Mouse (Mus musculus): Measurements from ENCODE around the gene Fgfr2. TPM values are rescaled to one million over a fixed set of nuclear protein-coding genes. Genes with fewer than 3 reads are reported as not detected.

Gene Fgfr2
- polyA plus RNA-seq, 1 experiment from 2014 or later, result 11.4 TPM

DNA sequence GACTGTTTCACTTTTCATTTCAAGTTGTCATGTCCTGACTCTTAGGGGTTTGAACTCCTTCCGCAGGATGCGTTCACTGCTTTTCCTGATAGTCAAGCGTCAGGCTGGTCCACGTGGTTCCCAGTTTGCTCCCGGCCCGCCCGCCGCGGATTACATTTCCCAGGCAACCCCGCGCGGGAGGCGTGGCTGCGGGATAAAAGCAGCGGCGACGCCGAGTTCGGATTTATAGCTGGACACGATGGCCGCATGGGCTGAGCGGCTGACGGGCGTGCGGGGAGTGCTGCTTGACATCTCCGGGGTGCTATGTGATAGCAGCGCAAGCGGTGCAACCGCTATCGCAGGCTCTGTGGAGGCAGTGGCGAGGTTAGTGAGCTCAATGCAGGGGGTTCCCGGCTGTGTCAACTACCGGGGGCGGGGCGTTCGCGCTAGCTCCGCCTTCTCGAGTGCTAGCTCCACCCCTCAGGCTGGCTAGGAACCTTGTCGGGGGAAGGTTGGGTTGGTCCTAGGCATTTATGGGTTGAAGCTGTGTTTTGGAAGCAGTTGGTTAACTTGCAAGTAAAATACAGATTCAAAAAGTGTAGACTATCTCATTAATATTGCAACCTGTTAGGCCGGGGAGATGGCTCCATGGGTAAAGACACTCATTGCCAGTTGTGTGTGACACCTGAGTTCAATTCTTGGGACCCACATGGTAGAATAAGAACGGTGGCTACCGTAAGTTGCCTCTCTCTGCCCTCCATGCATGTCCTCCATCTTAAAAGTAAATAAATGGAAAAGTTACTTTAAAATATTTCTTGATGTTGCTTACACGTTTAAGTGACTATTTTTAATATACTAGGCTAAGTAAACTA is 512.5 kb downstream of the Fgfr2 start, which contains the start of gene Lhpp:
Lhpp (plus strand) TSS at position 171 of the 851 bp plus-strand sequence.
- Histone ChIP-seq H3K9ac (ENCODE audit: low read depth, low read length) (peak within 1 kb of the TSS; percentile 60; the same call in 1 of the 2 replicates), H3K9me3 (replicated peaks; ENCODE audit: control insufficient read depth, low read length) (no peaks in the 10 kb centered on the region), H3K27ac (ENCODE audit: low read length) (no peak within 1 kb of the TSS), H3K36me3 (ENCODE audit: control insufficient read depth, insufficient read depth) (no peaks in the 10 kb centered on the region), H3K27me3 (ENCODE audit: control insufficient read depth, insufficient read depth, low read depth, low read length) (peaks cover 4% of the 10 kb centered on the region; the same call in 1 of the 2 replicates), H3K4me3 (ENCODE audit: low read depth, low read length) (peak within 1 kb of the TSS; percentile 73), H3K4me2 (ENCODE audit: low read depth, low read length) (peak within 1 kb of the TSS; percentile 89), H3K4me1 (ENCODE audit: control insufficient read depth, low read depth, low read length) (peaks cover 9% of the 10 kb centered on the region)
- WGBS (ENCODE audit: insufficient replicate concordance), result 6% methylated on average over 44 of the region's 44 CpGs
- ATAC-seq (ENCODE audit: low read depth), result peak; percentile 83

DNA sequence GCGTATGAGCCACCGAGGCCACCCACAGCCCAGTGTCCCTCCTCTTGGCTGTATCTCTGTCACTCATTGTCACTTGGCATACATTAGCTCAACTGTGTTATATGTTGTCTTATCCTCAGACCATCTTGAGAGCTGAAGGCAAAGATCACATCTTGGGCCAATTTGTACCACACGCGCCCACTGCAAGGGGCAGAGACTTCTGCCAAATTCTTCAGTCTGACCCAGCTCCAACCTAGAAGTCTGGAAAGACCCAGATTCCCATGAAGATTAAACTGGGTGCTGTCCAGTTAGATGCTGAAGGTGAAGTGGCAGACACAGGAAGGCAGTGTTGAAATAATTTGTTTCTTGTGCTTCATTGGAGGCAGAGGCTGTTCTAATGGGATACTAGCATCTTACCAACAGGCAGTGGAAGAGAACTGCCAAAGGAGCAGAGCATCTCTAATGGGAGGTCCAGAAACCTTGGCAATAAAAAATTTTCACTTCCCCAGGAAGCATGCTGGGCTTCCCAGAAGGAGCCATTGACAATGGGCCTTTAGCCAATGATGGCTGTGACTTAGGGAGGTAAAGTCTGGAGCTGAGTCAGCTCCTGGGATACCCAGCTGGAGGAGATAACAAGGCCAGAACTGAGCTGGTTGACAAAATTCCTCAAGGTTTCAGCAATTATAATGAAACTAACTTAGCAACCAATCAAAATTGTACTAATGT is 514.7 kb downstream of the Fgfr2 start:
- no peak overlapping the region for H3K9ac ChIP-seq (ENCODE audit: low read depth, low read length)
- peaks cover 9% of the 10 kb centered on the region for H3K4me1 ChIP-seq (ENCODE audit: control insufficient read depth, low read depth, low read length)
- ATAC-seq (ENCODE audit: low read depth), result no peak
- H3K4me2 ChIP-seq (ENCODE audit: low read depth, low read length), result no peak overlapping the region
- whole genome bisulfite sequencing (ENCODE audit: insufficient replicate concordance), result 81% methylated on average over 4 of the region's 4 CpGs
- no peak overlapping the region for H3K27ac ChIP-seq (ENCODE audit: low read length)
- H3K36me3 ChIP-seq (ENCODE audit: control insufficient read depth, insufficient read depth), result no peaks in the 10 kb centered on the region
- no peaks in the 10 kb centered on the region for H3K9me3 ChIP-seq (replicated peaks; ENCODE audit: control insufficient read depth, low read length)
- no peak overlapping the region for H3K4me3 ChIP-seq (ENCODE audit: low read depth, low read length)
- peaks cover 18% of the 10 kb centered on the region for H3K27me3 ChIP-seq (ENCODE audit: control insufficient read depth, insufficient read depth, low read depth, low read length)

DNA sequence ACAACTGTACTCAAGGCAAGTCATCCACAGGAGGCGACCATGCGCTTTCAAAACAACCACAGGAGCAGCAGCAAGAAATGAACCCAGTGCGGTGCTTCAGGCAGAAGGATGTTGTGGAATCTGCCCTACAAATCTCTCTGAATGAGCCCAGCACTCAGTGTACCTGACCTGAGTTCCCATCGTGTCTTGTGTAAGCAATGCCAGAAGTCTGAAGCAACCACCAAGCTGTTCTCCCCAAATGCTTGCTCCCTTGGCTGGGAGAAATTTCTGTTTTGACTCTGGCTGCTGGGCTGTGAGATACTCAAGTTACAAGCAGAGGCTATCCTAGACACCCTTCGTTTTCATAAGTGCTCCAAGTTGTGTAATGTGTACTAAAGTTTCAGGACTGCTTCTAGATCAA is 517.5 kb downstream of the Fgfr2 start:
- no peak overlapping the region for H3K4me2 ChIP-seq (ENCODE audit: low read depth, low read length)
- no peak for ATAC-seq (ENCODE audit: low read depth)
- WGBS (ENCODE audit: insufficient replicate concordance), result 47% methylated on average over 5 of the region's 5 CpGs
- no peak overlapping the region for H3K9ac ChIP-seq (ENCODE audit: low read depth, low read length)
- no peaks in the 10 kb centered on the region for H3K36me3 ChIP-seq (ENCODE audit: control insufficient read depth, insufficient read depth)
- H3K4me3 ChIP-seq (ENCODE audit: low read depth, low read length), result no peak overlapping the region
- peaks cover 45% of the 10 kb centered on the region for H3K27me3 ChIP-seq (ENCODE audit: control insufficient read depth, insufficient read depth, low read depth, low read length)
- H3K4me1 ChIP-seq (ENCODE audit: control insufficient read depth, low read depth, low read length), result peaks cover 6% of the 10 kb centered on the region
- no peak overlapping the region for H3K27ac ChIP-seq (ENCODE audit: low read length)
- H3K9me3 ChIP-seq (replicated peaks; ENCODE audit: control insufficient read depth, low read length), result no peaks in the 10 kb centered on the region

DNA sequence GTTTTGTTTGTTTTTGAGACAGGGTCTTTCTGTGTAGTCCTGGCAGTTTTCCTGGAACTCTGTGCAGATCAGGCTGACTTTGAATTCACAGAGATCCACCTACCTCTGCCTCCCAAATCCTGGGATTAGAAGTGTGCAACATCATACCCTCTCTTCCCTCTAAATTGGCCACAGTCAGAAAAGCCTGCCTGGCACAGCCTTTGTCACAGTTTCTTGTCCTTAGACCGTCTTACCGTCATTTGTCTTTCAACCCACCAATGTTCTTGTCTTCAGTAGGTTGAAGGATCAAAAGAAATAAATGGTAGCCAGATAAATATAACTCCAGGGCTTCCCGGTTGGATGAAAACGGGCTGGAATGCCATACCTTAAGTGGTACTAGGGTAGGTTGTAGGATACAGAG is 518.4 kb downstream of the Fgfr2 start:
- Histone ChIP-seq H3K4me1 (ENCODE audit: control insufficient read depth, low read depth, low read length) (no peaks in the 10 kb centered on the region; the same call in 1 of the 2 replicates), H3K36me3 (ENCODE audit: control insufficient read depth, insufficient read depth) (no peaks in the 10 kb centered on the region), H3K9ac (ENCODE audit: low read depth, low read length) (no peak overlapping the region), H3K4me3 (ENCODE audit: low read depth, low read length) (no peak overlapping the region), H3K27me3 (ENCODE audit: control insufficient read depth, insufficient read depth, low read depth, low read length) (peaks cover 55% of the 10 kb centered on the region), H3K9me3 (replicated peaks; ENCODE audit: control insufficient read depth, low read length) (no peaks in the 10 kb centered on the region), H3K4me2 (ENCODE audit: low read depth, low read length) (no peak overlapping the region), H3K27ac (ENCODE audit: low read length) (no peak overlapping the region)
- ATAC-seq (ENCODE audit: low read depth), result no peak
- 66% methylated on average over 4 of the region's 4 CpGs for whole genome bisulfite sequencing (ENCODE audit: insufficient replicate concordance)

DNA sequence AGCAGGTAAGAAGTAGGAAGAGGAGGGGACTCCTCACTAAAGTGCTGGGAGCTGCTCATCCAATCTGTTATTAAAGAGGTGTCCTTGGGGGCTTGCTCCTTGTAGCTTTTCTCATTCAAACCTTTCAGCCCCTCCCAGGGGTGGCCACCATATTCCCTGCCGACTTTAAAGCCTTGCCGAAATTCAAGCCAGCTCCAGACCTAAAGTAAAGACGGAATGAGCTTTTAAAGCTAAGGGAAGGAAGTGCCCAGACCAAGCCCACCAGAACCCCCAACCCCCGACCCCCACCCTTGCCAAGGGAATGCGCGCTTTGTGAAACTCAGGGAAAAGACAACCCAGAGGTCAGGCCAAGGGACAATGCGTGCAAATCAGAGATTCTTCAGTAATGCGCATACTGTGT is 522.2 kb downstream of the Fgfr2 start:
- H3K9me3 ChIP-seq (replicated peaks; ENCODE audit: control insufficient read depth, low read length), result no peaks in the 10 kb centered on the region
- peaks cover 8% of the 10 kb centered on the region for H3K4me1 ChIP-seq (ENCODE audit: control insufficient read depth, low read depth, low read length)
- no peak overlapping the region for H3K4me3 ChIP-seq (ENCODE audit: low read depth, low read length)
- peaks cover 88% of the 10 kb centered on the region for H3K27me3 ChIP-seq (ENCODE audit: control insufficient read depth, insufficient read depth, low read depth, low read length)
- WGBS (ENCODE audit: insufficient replicate concordance), result 15% methylated on average over 8 of the region's 8 CpGs
- H3K27ac ChIP-seq (ENCODE audit: low read length), result no peak overlapping the region
- no peaks in the 10 kb centered on the region for H3K36me3 ChIP-seq (ENCODE audit: control insufficient read depth, insufficient read depth)
- no peak for ATAC-seq (ENCODE audit: low read depth)
- H3K4me2 ChIP-seq (ENCODE audit: low read depth, low read length), result no peak overlapping the region
- H3K9ac ChIP-seq (ENCODE audit: low read depth, low read length), result no peak overlapping the region

DNA sequence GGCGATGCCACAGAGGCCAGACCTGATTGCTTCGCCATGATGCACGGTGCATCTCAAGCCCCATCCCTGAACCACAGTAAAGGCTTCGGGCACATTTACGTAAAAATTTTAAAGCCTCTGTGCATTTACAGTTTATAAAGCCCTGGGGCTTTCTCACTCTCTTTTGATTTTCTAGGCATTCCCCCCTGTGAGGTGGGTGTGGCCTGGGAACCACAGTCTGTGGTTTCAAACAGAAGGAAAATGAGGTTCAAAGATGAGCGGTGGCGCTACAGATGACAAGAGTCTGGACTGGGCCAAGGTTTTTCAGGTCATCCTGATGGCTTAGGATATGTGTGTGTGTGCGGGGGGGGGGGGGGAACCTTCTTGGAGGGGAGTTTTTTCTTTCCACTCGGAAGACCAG is 523.1 kb downstream of the Fgfr2 start:
- Histone ChIP-seq H3K4me3 (ENCODE audit: low read depth, low read length) (peak overlapping the region; percentile 7; the same call in 1 of the 2 replicates), H3K4me1 (ENCODE audit: control insufficient read depth, low read depth, low read length) (peaks cover 8% of the 10 kb centered on the region), H3K4me2 (ENCODE audit: low read depth, low read length) (no peak overlapping the region), H3K9ac (ENCODE audit: low read depth, low read length) (no peak overlapping the region), H3K9me3 (replicated peaks; ENCODE audit: control insufficient read depth, low read length) (no peaks in the 10 kb centered on the region), H3K27ac (ENCODE audit: low read length) (no peak overlapping the region), H3K36me3 (ENCODE audit: control insufficient read depth, insufficient read depth) (no peaks in the 10 kb centered on the region), H3K27me3 (ENCODE audit: control insufficient read depth, insufficient read depth, low read depth, low read length) (peaks cover 94% of the 10 kb centered on the region)
- 1% methylated on average over 9 of the region's 9 CpGs for WGBS (ENCODE audit: insufficient replicate concordance)
- ATAC-seq (ENCODE audit: low read depth), result no peak

DNA sequence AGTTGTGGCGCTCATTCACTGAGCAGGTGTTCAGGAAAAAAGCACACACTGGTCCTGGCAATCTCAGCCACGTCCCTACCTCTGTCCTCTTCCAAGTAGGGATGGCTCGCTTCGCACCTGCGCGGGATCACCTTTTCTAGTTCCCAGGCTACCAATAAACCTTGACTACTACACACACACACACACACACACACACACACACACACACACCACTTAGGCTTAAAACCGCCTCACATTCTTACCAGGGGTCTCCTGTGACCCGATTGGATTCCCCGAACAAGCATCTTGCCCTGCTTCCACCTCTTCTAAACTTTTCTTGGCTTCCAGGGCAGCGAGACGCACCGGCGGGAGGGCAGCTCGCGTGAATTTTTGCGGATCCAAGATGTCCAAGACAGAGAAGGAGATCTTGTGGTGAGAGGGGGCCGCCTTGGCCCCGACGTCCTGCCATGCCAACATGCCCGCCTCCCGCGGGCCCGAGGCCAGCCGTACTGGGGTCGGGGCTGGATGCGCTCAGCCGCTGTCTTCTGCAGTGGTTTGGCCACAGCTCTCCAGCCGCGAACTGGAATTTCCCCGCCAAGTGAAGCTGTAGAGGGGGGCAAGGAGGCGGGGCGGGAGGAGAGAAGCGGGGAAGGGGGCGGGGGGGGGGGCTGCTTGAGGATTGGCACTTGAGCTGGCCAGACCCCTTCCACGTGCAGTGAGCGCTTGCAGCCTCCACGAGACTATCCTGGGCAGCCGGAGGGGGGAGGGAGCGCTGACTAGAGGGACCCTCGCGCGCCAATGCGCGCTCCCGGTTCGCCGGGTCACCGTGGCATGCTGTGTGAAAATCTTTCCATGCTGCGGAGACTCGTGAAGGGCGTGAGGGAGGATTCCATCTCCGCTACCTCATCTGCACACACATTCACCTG is 523.8 kb downstream of the Fgfr2 start, which contains the start of gene Nkx1-2:
Nkx1-2 (minus strand) TSS at position 567 of the 905 bp plus-strand sequence.
- Histone ChIP-seq H3K9me3 (replicated peaks; ENCODE audit: control insufficient read depth, low read length) (no peaks in the 10 kb centered on the region), H3K9ac (ENCODE audit: low read depth, low read length) (no peak within 1 kb of the TSS), H3K4me1 (ENCODE audit: control insufficient read depth, low read depth, low read length) (peaks cover 10% of the 10 kb centered on the region), H3K27ac (ENCODE audit: low read length) (no peak within 1 kb of the TSS), H3K4me3 (ENCODE audit: low read depth, low read length) (peak within 1 kb of the TSS; percentile 7; the same call in 1 of the 2 replicates), H3K36me3 (ENCODE audit: control insufficient read depth, insufficient read depth) (no peaks in the 10 kb centered on the region), H3K4me2 (ENCODE audit: low read depth, low read length) (peak within 1 kb of the TSS; percentile 7; the same call in 1 of the 2 replicates), H3K27me3 (ENCODE audit: control insufficient read depth, insufficient read depth, low read depth, low read length) (peaks cover 89% of the 10 kb centered on the region)
- no peak for ATAC-seq (ENCODE audit: low read depth)
- 1% methylated on average over 48 of the region's 52 CpGs for WGBS (ENCODE audit: insufficient replicate concordance)

DNA sequence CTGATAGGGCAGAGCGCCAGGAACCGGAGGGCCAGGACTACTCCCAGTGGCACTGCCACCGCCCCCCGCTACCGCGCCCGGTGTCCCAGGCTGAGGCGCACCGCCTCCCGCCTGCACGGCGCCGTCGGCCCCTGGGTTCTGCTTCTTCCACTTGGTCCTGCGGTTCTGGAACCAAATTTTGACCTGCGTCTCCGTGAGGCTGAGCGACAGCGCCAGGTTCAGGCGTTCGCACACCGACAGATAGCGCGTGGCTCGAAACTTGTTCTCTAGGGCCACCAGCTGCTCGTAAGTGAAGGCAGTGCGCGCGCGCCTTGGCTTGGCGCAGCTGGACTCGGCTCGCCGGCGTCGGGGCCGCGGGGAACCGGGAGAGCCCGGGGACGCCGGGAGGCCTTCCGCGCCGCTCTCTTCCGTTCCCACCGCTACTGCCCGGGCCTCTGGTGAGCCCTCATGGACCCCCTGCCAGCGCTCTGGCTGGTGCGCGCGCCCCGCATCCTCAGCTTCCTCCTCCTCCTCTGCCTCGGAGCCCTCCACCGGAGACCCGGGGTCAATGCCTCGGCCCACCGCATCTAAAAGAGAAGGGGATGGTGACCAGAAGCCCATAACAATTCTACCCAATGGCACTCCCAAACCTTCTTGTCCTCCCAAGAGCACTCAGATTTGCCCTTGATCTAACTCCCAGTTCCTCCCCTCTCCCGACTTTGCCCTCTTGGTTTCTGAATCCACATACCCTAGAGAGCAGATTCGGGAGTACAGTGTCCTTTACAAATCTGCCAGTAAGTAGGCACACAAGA is 525.7 kb downstream of the Fgfr2 start:
- under 1% methylated on average over 58 of the region's 60 CpGs for WGBS (ENCODE audit: insufficient replicate concordance)
- peaks cover 71% of the 10 kb centered on the region for H3K27me3 ChIP-seq (ENCODE audit: control insufficient read depth, insufficient read depth, low read depth, low read length)
- peaks cover 10% of the 10 kb centered on the region for H3K4me1 ChIP-seq (ENCODE audit: control insufficient read depth, low read depth, low read length)
- H3K9ac ChIP-seq (ENCODE audit: low read depth, low read length), result no peak overlapping the region
- no peak overlapping the region for H3K27ac ChIP-seq (ENCODE audit: low read length)
- H3K4me2 ChIP-seq (ENCODE audit: low read depth, low read length), result peak overlapping the region; percentile 68
- H3K36me3 ChIP-seq (ENCODE audit: control insufficient read depth, insufficient read depth), result no peaks in the 10 kb centered on the region
- ATAC-seq (ENCODE audit: low read depth), result peak; percentile 48
- no peaks in the 10 kb centered on the region for H3K9me3 ChIP-seq (replicated peaks; ENCODE audit: control insufficient read depth, low read length)
- peak overlapping the region; percentile 51 for H3K4me3 ChIP-seq (ENCODE audit: low read depth, low read length)
